Mouse (Mus musculus): Measurements from ENCODE around the gene Bcl11b. TPM values are rescaled to one million over a fixed set of nuclear protein-coding genes. Genes with fewer than 3 reads are reported as not detected.
A peak's percentile ranks its signal among the peaks of the same experiment; 100 is the strongest.

The Bcl11b gene
- polyA plus RNA-seq, 1 experiment: 27.2 TPM

GRCm38 (mm10) chr12:107953044-107953684, 50.2 kb downstream of the Bcl11b start:
- Histone ChIP-seq H3K4me1 (ENCODE audit: control insufficient read depth, insufficient read depth, low read length) (peaks cover 7% of the 10 kb centered on the region), H3K4me3 (ENCODE audit: insufficient read depth, low read length) (0 out of 2 replicates have a peak overlapping the region, but pooled peaks have one; percentile 7), H3K27ac (ENCODE audit: insufficient read depth, low read length) (0 out of 2 replicates have a peak overlapping the region, but pooled peaks have one; percentile 19)
- TF ChIP-seq POLR2A (IDR thresholded peaks at IDR 0.05; ENCODE audit: extremely low read depth, insufficient read depth, low read length) (no peak), CTCF (IDR thresholded peaks at IDR 0.05; ENCODE audit: extremely low read depth, insufficient read depth, low read length) (no peak)

- H3K4me1 ChIP-seq (ENCODE audit: control insufficient read depth, insufficient read depth, low read length): peaks cover 7% of the 10 kb centered on the region
- no peak overlapping the region for H3K27ac ChIP-seq (ENCODE audit: insufficient read depth, low read length)
- peak overlapping the region; percentile 7; the same call in 1 of the 2 replicates for H3K4me3 ChIP-seq (ENCODE audit: insufficient read depth, low read length)
- TF ChIP-seq POLR2A (IDR thresholded peaks at IDR 0.05; ENCODE audit: extremely low read depth, insufficient read depth, low read length): no peak
- no peak for TF ChIP-seq CTCF (IDR thresholded peaks at IDR 0.05; ENCODE audit: extremely low read depth, insufficient read depth, low read length)
These were observed 51.1 kb downstream of the Bcl11b start for GRCm38 (mm10) chr12:107952318-107952724.

GRCm38 (mm10) chr12:107950667-107951179, 52.7 kb downstream of the Bcl11b start:
- Histone ChIP-seq H3K4me1 (ENCODE audit: control insufficient read depth, insufficient read depth, low read length) (peaks cover 7% of the 10 kb centered on the region), H3K4me3 (ENCODE audit: insufficient read depth, low read length) (no peak overlapping the region), H3K27ac (ENCODE audit: insufficient read depth, low read length) (no peak overlapping the region; the same call in 1 of the 2 replicates)
- no peak for TF ChIP-seq CTCF (IDR thresholded peaks at IDR 0.05; ENCODE audit: extremely low read depth, insufficient read depth, low read length)

- TF ChIP-seq CTCF (IDR thresholded peaks at IDR 0.05; ENCODE audit: extremely low read depth, insufficient read depth, low read length) (no peak), POLR2A (IDR thresholded peaks at IDR 0.05; ENCODE audit: extremely low read depth, insufficient read depth, low read length) (no peak)
- Histone ChIP-seq H3K4me1 (ENCODE audit: control insufficient read depth, insufficient read depth, low read length) (peaks cover 7% of the 10 kb centered on the region), H3K27ac (ENCODE audit: insufficient read depth, low read length) (no peak overlapping the region), H3K4me3 (ENCODE audit: insufficient read depth, low read length) (no peak overlapping the region)
These were observed 54.0 kb downstream of the Bcl11b start for GRCm38 (mm10) chr12:107949416-107949815.

- TF ChIP-seq POLR2A (IDR thresholded peaks at IDR 0.05; ENCODE audit: extremely low read depth, insufficient read depth, low read length): no peak
- no peak for TF ChIP-seq CTCF (IDR thresholded peaks at IDR 0.05; ENCODE audit: extremely low read depth, insufficient read depth, low read length)
- H3K27ac ChIP-seq (ENCODE audit: insufficient read depth, low read length): no peak overlapping the region
- H3K4me3 ChIP-seq (ENCODE audit: insufficient read depth, low read length): no peak overlapping the region
- no peaks in the 10 kb centered on the region for H3K4me1 ChIP-seq (ENCODE audit: control insufficient read depth, insufficient read depth, low read length)
These were observed 61.3 kb downstream of the Bcl11b start for GRCm38 (mm10) chr12:107942100-107942499.

GRCm38 (mm10) chr12:107940774-107941173, 62.6 kb downstream of the Bcl11b start:
- no peak for TF ChIP-seq CTCF (IDR thresholded peaks at IDR 0.05; ENCODE audit: extremely low read depth, insufficient read depth, low read length)
- TF ChIP-seq POLR2A (IDR thresholded peaks at IDR 0.05; ENCODE audit: extremely low read depth, insufficient read depth, low read length): no peak
- Histone ChIP-seq H3K4me3 (ENCODE audit: insufficient read depth, low read length) (no peak overlapping the region), H3K27ac (ENCODE audit: insufficient read depth, low read length) (no peak overlapping the region), H3K4me1 (ENCODE audit: control insufficient read depth, insufficient read depth, low read length) (no peaks in the 10 kb centered on the region)

GRCm38 (mm10) chr12:107939177-107939576, 64.2 kb downstream of the Bcl11b start:
- H3K4me3 ChIP-seq (ENCODE audit: insufficient read depth, low read length): no peak overlapping the region
- TF ChIP-seq CTCF (IDR thresholded peaks at IDR 0.05; ENCODE audit: extremely low read depth, insufficient read depth, low read length) (peak; percentile 23; the same call in 1 of the 2 replicates), POLR2A (IDR thresholded peaks at IDR 0.05; ENCODE audit: extremely low read depth, insufficient read depth, low read length) (no peak)
- peaks cover 4% of the 10 kb centered on the region; the same call in 1 of the 2 replicates for H3K4me1 ChIP-seq (ENCODE audit: control insufficient read depth, insufficient read depth, low read length)
- H3K27ac ChIP-seq (ENCODE audit: insufficient read depth, low read length): no peak overlapping the region

GRCm38 (mm10) chr12:107936972-107937371, 66.4 kb downstream of the Bcl11b start:
- TF ChIP-seq POLR2A (IDR thresholded peaks at IDR 0.05; ENCODE audit: extremely low read depth, insufficient read depth, low read length) (no peak), CTCF (IDR thresholded peaks at IDR 0.05; ENCODE audit: extremely low read depth, insufficient read depth, low read length) (no peak)
- Histone ChIP-seq H3K4me3 (ENCODE audit: insufficient read depth, low read length) (no peak overlapping the region), H3K27ac (ENCODE audit: insufficient read depth, low read length) (no peak overlapping the region), H3K4me1 (ENCODE audit: control insufficient read depth, insufficient read depth, low read length) (peaks cover 6% of the 10 kb centered on the region; the same call in 1 of the 2 replicates)

- no peak for TF ChIP-seq CTCF (IDR thresholded peaks at IDR 0.05; ENCODE audit: extremely low read depth, insufficient read depth, low read length)
- Histone ChIP-seq H3K27ac (ENCODE audit: insufficient read depth, low read length) (no peak overlapping the region), H3K4me1 (ENCODE audit: control insufficient read depth, insufficient read depth, low read length) (peaks cover 6% of the 10 kb centered on the region; the same call in 1 of the 2 replicates), H3K4me3 (ENCODE audit: insufficient read depth, low read length) (no peak overlapping the region)
These were observed 67.0 kb downstream of the Bcl11b start for GRCm38 (mm10) chr12:107936406-107936805.

- Histone ChIP-seq H3K4me3 (ENCODE audit: insufficient read depth, low read length) (no peak overlapping the region), H3K4me1 (ENCODE audit: control insufficient read depth, insufficient read depth, low read length) (peaks cover 10% of the 10 kb centered on the region), H3K27ac (ENCODE audit: insufficient read depth, low read length) (no peak overlapping the region)
- TF ChIP-seq POLR2A (IDR thresholded peaks at IDR 0.05; ENCODE audit: extremely low read depth, insufficient read depth, low read length) (no peak), CTCF (IDR thresholded peaks at IDR 0.05; ENCODE audit: extremely low read depth, insufficient read depth, low read length) (no peak)
These were observed 68.5 kb downstream of the Bcl11b start for GRCm38 (mm10) chr12:107934831-107935437.
